Mouse (Mus musculus): Measurements from ENCODE around the gene Pik3c2a.

Pik3c2a gene

DNA sequence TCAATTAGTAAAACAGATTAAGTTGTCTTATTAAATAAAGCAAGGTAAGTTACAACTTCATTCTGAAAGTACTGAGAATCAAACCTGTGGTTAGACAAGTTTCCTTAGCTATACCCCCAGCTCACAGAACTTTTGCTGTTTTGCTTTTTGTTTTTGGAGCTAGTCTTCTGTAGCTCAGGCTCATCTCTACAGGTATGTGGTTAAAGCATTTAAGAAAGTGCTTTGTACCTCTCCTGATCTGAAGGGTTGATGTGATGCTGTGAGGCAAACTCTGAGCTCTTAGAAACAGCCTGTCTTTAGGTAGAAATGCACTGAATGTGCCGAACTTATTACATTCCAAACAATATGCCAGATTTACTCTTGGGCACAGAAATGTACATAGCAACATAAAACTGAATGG lies 1.9 kb downstream of the Pik3c2a start:
- no peak for TF ChIP-seq GATA4 (IDR thresholded peaks at IDR 0.05; ENCODE audit: insufficient replicate concordance, low read length)

DNA sequence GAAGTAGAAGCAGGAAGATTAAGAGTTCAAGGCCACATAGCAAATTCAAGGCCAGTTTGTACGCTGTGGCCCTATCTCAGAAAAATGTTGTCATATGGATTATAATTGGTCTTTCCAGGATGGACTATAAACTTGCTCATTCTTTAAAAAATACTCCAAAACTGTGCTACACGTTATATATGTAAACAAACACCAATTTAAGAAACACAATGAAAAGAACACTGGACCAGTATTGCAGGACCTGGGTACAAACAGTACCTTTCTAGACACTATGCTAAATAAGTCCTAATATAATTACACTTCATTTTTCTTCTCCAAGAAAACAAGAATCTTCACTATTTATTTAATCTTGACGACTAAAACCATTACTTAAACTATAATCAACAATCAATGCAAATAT lies 11.6 kb downstream of the Pik3c2a start:
- TF ChIP-seq GATA4 (IDR thresholded peaks at IDR 0.05; ENCODE audit: insufficient replicate concordance, low read length), result no peak

DNA sequence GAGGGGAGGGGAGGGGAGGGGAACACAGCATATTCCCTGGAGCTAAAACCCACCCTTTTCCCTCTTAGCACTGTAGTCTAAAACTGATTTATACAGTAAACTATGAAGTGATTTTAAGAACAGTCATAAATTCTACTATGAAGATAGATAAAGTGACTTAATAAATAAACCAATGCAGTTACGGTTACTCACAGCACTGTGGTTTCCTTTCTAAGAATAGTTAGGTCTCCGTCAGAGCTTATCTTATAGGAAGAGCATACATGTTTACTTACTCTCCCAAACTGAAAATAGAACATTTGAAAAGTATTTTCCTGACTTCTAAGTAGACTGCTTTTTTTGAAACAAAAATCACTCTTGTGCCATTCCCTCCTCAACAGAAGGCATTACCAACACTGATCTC lies 12.3 kb downstream of the Pik3c2a start:
- no peak for TF ChIP-seq GATA4 (IDR thresholded peaks at IDR 0.05; ENCODE audit: insufficient replicate concordance, low read length)

DNA sequence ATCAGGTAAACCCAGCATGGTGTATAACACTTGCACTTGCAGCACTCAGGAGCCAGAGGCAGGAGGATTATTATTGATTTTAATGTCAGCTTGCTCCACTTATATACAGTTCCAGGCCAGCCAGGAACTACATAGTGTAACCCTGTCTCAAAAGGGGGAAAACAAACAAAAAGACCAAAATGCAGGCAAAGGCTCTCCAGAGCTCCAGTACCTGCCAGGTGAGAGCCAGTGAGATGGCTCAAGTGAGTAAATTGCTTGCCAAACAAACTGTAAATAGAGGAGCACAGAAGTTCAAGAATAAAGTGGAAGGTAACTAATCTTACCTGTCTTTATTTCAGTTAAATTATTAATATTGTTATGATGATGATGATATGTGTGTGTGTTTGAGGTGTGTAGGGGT lies 16.0 kb downstream of the Pik3c2a start:
- TF ChIP-seq GATA4 (IDR thresholded peaks at IDR 0.05; ENCODE audit: insufficient replicate concordance, low read length), result no peak

DNA sequence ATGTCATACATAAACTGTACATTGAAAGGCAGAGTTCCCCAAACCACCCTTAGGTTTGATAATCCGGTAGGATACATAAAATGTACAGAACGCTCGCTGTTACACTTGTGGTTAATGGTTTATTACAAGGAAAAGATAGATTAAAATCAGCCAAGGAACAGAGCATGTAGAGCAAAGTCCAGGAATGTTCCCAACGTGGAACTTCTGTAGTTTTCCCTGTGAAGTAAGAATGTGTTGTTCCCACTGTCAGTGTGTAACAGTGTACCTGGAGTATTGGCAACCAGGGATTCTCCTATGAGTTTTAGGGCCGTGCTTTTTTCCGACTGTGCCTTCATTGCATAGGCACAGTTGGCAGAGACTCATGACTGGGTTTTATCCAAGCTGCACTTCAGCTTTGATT lies 17.5 kb downstream of the Pik3c2a start:
- peak; percentile 59; the same call in 1 of the 2 replicates for TF ChIP-seq GATA4 (IDR thresholded peaks at IDR 0.05; ENCODE audit: insufficient replicate concordance, low read length)

DNA sequence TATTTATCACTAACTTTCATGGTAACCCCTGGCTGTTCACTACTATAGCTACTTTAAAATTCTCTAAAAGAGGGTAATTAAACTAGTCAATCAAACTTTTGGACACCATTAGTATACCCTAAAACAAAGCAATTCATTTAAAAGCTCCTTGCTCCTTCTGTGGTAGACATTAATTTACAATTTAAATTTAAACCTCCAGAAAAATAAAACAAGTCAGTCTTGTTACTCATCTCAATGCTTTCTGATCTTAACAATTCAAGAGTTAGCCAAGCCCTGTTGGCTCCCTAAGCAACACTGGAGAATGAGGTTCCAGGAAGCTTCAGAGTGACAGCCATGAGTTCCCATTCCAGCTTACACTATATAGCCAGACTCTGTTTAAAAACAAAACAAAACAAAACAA lies 22.2 kb downstream of the Pik3c2a start:
- TF ChIP-seq GATA4 (IDR thresholded peaks at IDR 0.05; ENCODE audit: insufficient replicate concordance, low read length), result no peak

DNA sequence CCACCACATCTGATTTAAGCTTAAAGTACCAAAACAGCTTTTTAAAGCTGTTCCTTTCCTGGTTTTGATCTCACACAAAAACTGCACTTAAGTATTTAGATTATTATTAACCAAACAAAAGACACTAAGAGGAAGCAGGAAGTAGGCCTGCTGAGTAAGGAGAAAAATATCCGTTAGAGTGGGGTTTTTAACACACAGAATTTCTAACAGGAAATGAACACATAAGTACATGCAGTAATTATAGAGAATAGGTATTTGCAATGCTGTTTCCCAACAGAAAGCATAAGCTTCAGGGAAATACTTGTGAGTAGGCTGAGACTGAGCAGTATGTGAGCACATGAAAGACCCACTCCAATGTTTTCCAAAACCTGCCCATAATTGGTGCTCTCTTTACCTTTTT lies 33.8 kb downstream of the Pik3c2a start:
- no peak for TF ChIP-seq GATA4 (IDR thresholded peaks at IDR 0.05; ENCODE audit: insufficient replicate concordance, low read length)

DNA sequence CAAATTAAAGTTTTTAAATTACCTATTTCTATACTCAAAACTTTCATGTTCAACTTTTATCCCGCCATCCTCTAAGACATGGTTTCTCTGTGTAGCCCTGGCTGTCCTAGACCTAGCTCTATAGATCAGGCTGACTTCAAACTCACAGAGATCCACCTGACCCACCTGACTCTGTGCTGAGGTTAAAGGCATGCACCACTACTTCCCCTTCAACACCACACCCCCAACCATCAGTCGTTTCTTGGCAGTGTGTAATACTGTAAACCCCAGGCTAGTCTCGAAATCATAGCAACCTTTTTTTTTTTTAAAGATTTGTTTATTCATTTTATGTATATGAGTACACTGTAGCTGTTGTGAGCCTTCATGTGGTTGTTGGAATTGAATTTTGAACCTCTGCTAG lies 50.9 kb downstream of the Pik3c2a start:
- TF ChIP-seq GATA4 (IDR thresholded peaks at IDR 0.05; ENCODE audit: insufficient replicate concordance, low read length), result no peak

DNA sequence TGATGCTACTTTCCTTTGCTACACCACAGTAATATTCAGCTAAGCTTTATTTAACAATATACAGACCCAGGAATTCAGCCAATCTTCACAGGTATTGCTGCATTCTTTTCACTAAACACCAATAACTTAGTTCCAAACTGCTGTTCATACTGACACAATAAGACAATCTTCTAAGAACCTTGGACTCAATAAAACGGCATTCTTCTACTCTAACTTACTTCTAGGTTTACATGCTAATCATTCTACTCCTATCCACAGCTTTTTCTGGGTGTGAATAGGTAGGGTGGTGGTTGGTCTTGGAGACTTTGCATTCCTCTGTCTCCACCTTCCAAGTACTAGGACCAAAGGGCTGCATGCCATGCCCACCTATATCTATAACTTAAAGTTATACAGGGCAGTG lies 69.0 kb downstream of the Pik3c2a start:
- no peak for TF ChIP-seq GATA4 (IDR thresholded peaks at IDR 0.05; ENCODE audit: insufficient replicate concordance, low read length)

DNA sequence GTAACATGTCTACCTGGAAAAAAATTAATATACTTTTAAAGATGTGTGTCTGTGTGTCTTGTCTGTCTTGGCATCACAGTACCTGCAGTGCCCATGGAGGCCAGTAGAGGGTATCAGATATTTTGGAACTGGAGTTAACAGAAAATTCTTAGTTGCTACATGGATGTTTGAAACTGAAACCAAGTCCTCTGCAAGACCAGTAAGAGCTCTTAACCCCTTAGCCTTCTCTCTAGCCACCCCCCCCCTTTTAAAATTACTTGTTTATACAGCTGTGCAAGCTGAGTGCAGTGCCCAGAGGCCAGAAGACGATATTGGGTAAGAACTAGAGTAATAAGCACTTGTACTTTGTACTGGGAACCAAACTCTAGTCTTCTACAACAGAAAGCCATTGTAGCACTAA lies 107.0 kb downstream of the Pik3c2a start:
- no peak for TF ChIP-seq GATA4 (IDR thresholded peaks at IDR 0.05; ENCODE audit: insufficient replicate concordance, low read length)

DNA sequence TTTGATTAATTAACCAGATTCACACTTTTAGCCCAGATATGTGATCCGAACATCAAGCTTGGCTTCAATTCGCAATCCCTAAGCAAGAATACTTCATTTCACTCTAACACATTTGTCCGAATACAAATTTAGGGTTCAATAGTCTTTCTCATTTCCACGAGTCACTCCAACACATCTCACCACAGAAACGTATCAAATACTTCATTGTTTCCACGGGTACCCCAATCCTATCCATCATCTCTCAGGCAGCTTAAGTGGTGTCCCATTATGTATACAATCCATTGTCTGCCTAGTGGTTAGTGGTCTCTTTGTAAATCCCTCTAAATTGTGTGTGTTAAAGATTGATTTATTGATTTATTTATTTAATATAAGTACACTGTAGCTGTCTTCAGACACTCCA lies 108.1 kb downstream of the Pik3c2a start:
- TF ChIP-seq GATA4 (IDR thresholded peaks at IDR 0.05; ENCODE audit: insufficient replicate concordance, low read length), result no peak

DNA sequence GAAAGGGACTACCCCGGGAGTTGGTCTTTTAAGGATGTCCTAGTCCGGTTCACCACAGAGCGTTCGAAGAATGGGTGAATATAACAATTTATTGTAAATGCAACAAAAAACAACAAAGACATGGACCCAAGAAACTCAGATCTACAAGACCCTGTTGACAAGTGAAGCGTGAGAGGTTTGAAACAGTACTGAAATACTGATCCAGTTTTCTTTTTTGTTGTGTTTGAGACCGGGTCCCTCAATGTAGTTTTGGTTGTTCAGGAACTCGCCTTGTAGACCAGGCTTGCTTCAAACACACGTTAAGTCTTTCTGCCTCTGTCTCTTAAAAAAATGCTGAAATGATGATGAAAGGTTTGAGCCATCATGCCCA lies 108.6 kb downstream of the Pik3c2a start:
- TF ChIP-seq GATA4 (IDR thresholded peaks at IDR 0.05; ENCODE audit: insufficient replicate concordance, low read length), result no peak

DNA sequence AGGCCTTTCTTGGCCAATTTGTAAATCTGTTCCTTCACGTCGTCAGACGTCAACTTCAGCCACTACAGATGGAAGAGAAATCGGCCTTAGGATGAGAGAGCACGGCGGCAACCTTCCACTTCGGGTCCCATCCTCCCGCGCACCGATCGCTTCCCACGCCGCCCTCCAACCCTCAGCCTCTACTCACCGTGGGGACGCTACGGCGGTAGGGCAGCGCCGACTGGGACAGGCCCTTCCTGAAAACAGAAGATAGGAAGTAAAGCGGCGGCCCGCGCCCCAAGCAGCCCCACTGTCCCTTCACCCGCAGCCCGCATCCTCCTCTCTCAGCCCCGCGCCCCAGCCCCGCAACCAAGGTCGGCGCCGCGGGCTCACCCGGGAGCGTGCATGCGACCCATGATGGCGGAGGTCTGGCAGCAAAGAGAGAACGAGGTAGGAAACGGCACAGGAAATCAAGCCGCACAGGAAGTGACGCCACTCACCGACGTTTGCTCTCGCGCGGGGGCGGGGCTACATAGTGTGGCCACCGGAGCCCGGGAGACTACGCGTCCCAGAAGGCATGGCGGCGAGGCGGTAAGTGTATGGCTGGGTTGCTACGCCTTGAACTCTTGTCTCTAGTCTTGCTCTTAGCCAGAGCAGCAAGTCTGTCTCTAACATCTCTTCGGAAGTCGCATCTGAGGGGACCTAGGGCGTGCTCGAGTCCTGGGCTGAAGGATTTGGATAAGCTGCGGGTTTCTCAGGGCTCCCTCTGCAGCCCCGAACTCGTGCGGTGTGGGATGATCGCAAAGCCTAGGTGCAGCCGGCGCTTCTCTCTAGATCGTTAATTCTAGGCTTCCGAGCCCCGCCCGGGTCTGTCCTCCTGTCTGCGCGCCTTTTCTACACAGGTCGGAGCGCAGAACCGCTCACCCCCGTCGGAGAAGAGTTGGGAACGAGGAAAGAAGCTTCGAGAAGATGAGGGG lies 109.3 kb downstream of the Pik3c2a start, which contains the start of gene Rps13:
Gene Rps13, minus strand, starts transcription at position 483 of the 956 bp plus-strand sequence.
- no peak for TF ChIP-seq GATA4 (IDR thresholded peaks at IDR 0.05; ENCODE audit: insufficient replicate concordance, low read length)

DNA sequence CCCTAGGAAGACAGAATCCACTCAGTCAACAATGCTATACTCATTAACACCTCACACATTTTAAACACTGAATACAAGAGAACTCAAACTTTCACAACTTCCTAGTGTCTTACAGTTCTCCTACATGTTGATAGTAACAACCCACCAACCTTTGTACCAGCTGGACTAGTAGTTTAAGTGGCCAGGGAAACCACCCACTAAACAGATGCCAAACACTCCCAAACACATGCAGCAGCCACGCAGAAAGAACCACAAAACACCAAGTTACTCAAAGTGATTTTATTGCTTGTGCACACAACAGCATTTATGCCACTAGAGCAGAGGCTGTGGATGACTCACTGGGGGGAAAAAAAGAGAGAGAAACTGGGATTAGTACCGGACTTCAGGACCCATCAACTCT lies 112.0 kb downstream of the Pik3c2a start:
- no peak for TF ChIP-seq GATA4 (IDR thresholded peaks at IDR 0.05; ENCODE audit: insufficient replicate concordance, low read length)

DNA sequence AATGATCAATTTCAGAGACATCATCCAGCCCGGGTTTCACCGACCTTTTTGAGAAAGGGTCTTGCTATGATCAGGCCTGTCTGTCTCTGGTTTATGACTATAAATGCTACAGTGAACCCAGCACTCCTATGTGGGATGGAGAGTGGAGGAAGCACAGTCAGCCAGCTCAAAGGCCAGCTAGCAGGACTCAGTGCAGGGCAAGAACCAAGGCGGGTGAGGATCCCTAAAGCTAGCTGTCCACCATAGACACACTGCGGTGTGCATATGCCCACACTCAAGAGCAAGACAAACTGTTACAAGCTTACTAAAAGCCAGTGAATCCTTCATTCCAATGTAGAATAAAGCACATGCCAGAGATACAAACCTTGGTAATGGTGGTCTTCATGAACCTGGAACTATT lies 113.4 kb downstream of the Pik3c2a start:
- no peak for TF ChIP-seq GATA4 (IDR thresholded peaks at IDR 0.05; ENCODE audit: insufficient replicate concordance, low read length)

DNA sequence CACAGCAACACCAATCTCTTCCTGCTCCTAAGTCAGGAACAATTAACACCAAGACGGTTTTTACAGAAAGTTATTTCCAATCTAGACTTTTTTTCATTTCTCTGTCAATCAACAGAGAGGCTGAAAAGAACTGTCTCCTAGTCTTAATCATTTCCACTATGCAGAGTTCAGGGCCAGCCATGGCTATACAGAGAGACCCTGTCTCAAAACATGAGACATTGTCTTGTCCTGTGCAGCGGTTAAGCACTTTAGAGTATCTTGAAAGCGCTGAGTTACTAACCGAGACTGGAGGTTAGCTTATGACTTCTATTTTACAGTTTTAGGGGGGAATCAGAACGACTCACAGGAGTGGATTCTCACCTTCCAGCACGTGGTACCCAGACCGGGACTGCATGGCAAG lies 114.5 kb downstream of the Pik3c2a start:
- no peak for TF ChIP-seq GATA4 (IDR thresholded peaks at IDR 0.05; ENCODE audit: insufficient replicate concordance, low read length)

DNA sequence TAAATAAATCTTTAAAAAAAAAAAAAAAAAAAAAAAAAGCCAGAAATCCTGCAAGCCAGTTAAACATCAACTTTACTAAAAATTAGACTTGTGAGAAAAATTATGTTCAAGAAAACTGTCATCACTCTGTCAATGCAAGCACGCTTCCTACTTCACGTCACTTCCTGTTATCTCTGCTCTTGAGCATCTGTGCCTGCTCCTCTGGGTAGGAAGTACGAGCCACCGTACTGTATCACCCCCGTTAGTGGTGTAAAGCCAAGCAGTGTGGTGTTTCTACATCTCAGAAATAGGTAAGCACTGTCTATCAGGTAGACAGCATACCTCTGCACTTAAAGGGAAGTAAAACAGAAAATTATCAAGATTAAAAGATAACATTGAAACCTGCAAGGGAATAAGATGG lies 115.3 kb downstream of the Pik3c2a start:
- no peak for TF ChIP-seq GATA4 (IDR thresholded peaks at IDR 0.05; ENCODE audit: insufficient replicate concordance, low read length)
